Mouse (Mus musculus): ENCODE data around the gene Abcb1a.
"Not testable (repeated sequence)": the region's sequence is repeated elsewhere in the genome, so short reads cannot be mapped to it uniquely, and the experiment has no call there.

The Abcb1a gene

GRCm38 (mm10) chr5:8732639-8733038, 72.8 kb downstream of the Abcb1a start:
- DNase-seq = no peak

GRCm38 (mm10) chr5:8733307-8733706, 73.4 kb downstream of the Abcb1a start:
- DNase-seq = not testable (repeated sequence)

- no peak for DNase-seq
Measured at GRCm38 (mm10) chr5:8736389-8736788, 76.5 kb downstream of the Abcb1a start.

- no peak for DNase-seq
Measured at GRCm38 (mm10) chr5:8737062-8737461, 77.2 kb downstream of the Abcb1a start.

GRCm38 (mm10) chr5:8747244-8747643, 87.4 kb downstream of the Abcb1a start:
- not testable (repeated sequence) for DNase-seq

- DNase-seq = no peak
Measured at GRCm38 (mm10) chr5:8772866-8773265, 113.0 kb downstream of the Abcb1a start.

GRCm38 (mm10) chr5:8778311-8778710, 118.4 kb downstream of the Abcb1a start:
- DNase-seq = no peak

GRCm38 (mm10) chr5:8778751-8779150, 118.9 kb downstream of the Abcb1a start:
- no peak for DNase-seq

- DNase-seq = no peak
Measured at GRCm38 (mm10) chr5:8792281-8792680, 132.4 kb downstream of the Abcb1a start.
